32 mouse cellular contexts compared by ENCODE assay signal in the genomic region with DNA sequence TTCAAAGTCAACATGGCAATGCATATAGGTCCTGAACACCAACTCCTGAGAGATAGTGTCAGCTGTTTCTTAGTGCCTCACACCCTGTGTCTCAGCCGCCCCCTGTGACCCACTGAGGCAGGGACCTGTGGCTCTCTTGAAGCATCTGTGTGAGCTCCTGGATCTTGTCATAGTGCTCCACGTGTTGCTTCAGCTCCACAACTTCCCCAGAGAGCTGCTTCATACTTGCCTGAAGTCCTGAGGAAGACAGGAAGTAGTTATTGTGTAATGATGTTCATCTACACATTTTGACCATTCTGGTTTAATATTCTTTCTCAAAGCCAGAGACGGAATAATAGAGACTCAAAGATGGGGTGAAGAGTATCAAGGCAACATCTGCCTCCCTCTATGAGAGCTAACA. TPM values are rescaled to one million over a fixed set of nuclear protein-coding genes. Genes with fewer than 3 reads are reported as not detected.
"Had no signal": no experiment of that assay in that cellular context is flagged by ENCODE, and none has a peak within 500 bp of the region (broad histone marks: within the 10 kb centered on the region; RNA-seq: fewer than 3 reads in every experiment).

No protein-coding gene starts in this region.

- DNase-seq: left cerebral cortex, postnatal 4 days; liver; liver, embryonic 13.5 days; liver, postnatal 0 days; lung, adult 2 months; lung, embryonic 14.5 days; lung, postnatal 10 days; lung, postnatal 14 days; lung, postnatal 36 days; lung, postnatal 4 days; midbrain, embryonic 14.5 days had no signal

- H3K4me2 ChIP-seq: limb, embryonic 12.5 days; limb, embryonic 13.5 days; limb, embryonic 15.5 days; liver, embryonic 11.5 days; liver, embryonic 13.5 days; liver, embryonic 15.5 days; lung, embryonic 14.5 days; lung, embryonic 15.5 days; midbrain, embryonic 11.5 days; midbrain, embryonic 12.5 days; midbrain, embryonic 13.5 days; midbrain, embryonic 15.5 days; neural tube, embryonic 12.5 days; neural tube, embryonic 13.5 days had no signal

- H3K27me3 ChIP-seq: limb, embryonic 12.5 days; limb, embryonic 13.5 days; limb, embryonic 15.5 days; liver, embryonic 13.5 days; liver, embryonic 15.5 days; lung, embryonic 15.5 days; megakaryocyte, embryonic 14.5 days; midbrain, embryonic 12.5 days; midbrain, embryonic 13.5 days; midbrain, embryonic 15.5 days; neural tube, embryonic 12.5 days; neural tube, embryonic 13.5 days had no signal

- ATAC-seq: liver, postnatal 0 days; lung, postnatal 0 days; midbrain, embryonic 13.5 days; midbrain, embryonic 15.5 days; midbrain, embryonic 16.5 days had no signal

- H3K9me3 ChIP-seq: limb, embryonic 10.5 days; limb, embryonic 12.5 days; limb, embryonic 13.5 days; limb, embryonic 15.5 days; liver, embryonic 13.5 days; liver, embryonic 15.5 days; lung, embryonic 15.5 days; megakaryocyte, embryonic 14.5 days; midbrain, embryonic 10.5 days; midbrain, embryonic 12.5 days; midbrain, embryonic 13.5 days; midbrain, embryonic 15.5 days; neural tube, embryonic 12.5 days; neural tube, embryonic 13.5 days had no signal

- H3K4me3 ChIP-seq: left cerebral cortex, adult 2 months; limb, embryonic 10.5 days; limb, embryonic 12.5 days; limb, embryonic 13.5 days; limb, embryonic 15.5 days; liver, embryonic 13.5 days; liver, embryonic 15.5 days; lung, embryonic 15.5 days; megakaryocyte, embryonic 14.5 days; midbrain, embryonic 10.5 days; midbrain, embryonic 12.5 days; midbrain, embryonic 13.5 days; midbrain, embryonic 15.5 days; myocyte; neural tube, embryonic 12.5 days; neural tube, embryonic 13.5 days had no signal

- H3K4me1 ChIP-seq: limb, embryonic 10.5 days; limb, embryonic 12.5 days; limb, embryonic 13.5 days; limb, embryonic 15.5 days; liver, embryonic 13.5 days; liver, embryonic 15.5 days; lung, embryonic 15.5 days; midbrain, embryonic 10.5 days; midbrain, embryonic 12.5 days; midbrain, embryonic 13.5 days; midbrain, embryonic 15.5 days; neural tube, embryonic 12.5 days; neural tube, embryonic 13.5 days had no signal

- H3K27ac ChIP-seq: left cerebral cortex, adult 2 months; limb, embryonic 10.5 days; limb, embryonic 12.5 days; limb, embryonic 13.5 days; limb, embryonic 15.5 days; liver, embryonic 13.5 days; liver, embryonic 14.5 days; liver, embryonic 15.5 days; lung, embryonic 15.5 days; macrophage; midbrain, embryonic 10.5 days; midbrain, embryonic 12.5 days; midbrain, embryonic 13.5 days; midbrain, embryonic 15.5 days; neural tube, embryonic 12.5 days; neural tube, embryonic 13.5 days had no signal

- H3K9ac ChIP-seq: limb, embryonic 12.5 days; limb, embryonic 13.5 days; limb, embryonic 15.5 days; liver, embryonic 13.5 days; liver, embryonic 14.5 days; liver, embryonic 15.5 days; liver, postnatal 0 days; lung, embryonic 14.5 days; lung, embryonic 15.5 days; midbrain, embryonic 12.5 days; midbrain, embryonic 13.5 days; midbrain, embryonic 15.5 days; neural tube, embryonic 12.5 days; neural tube, embryonic 13.5 days had no signal

RNA-seq across cellular contexts. Expression of gene Tppp, which starts 30.7 kb away (rescaled TPM):
- polyA plus RNA-seq: myocyte had no signal
